Mouse (Mus musculus) heart, embryonic 13.5 days (tissue): ENCODE data around the gene Cacna1g. TPM values are rescaled to one million over a fixed set of nuclear protein-coding genes. Genes with fewer than 3 reads are reported as not detected.
A peak's percentile ranks its signal among the peaks of the same experiment; 100 is the strongest.

Experiments
- ATAC-seq: fragments of 200-750 bp; cut with Nextera tagmentation; 2 replicates; pipeline ENCODE4 v1.8.0; 2017; ENCODE audit warnings: moderate TSS enrichment; ENCODE audit not compliant: insufficient number of reproducible peaks, low FRiP score, low TSS enrichment; ENCODE audit errors: extremely low read depth
- H3K27ac ChIP-seq: fragments of 300-500 bp; sonication (generic); replicated peaks from 2 replicates; pipeline ENCODE4 v1.5.1; 2015; ENCODE audit warnings: moderate library complexity, mild to moderate bottlenecking, inconsistent platforms
- H3K27me3 ChIP-seq: fragments of 300-500 bp; sonication (generic); replicated peaks from 2 replicates; pipeline ENCODE4 v1.6.1; 2015; ENCODE audit warnings: mild to moderate bottlenecking, inconsistent platforms
- H3K36me3 ChIP-seq: fragments of 300-500 bp; sonication (generic); 2 replicates; pipeline ENCODE4 v1.6.1; 2015; ENCODE audit warnings: mild to moderate bottlenecking, inconsistent platforms
- H3K4me1 ChIP-seq: fragments of 300-500 bp; sonication (generic); 2 replicates; pipeline ENCODE4 v1.6.1; 2015; ENCODE audit warnings: inconsistent platforms
- H3K4me2 ChIP-seq: fragments of 300-500 bp; sonication (generic); 2 replicates; pipeline ENCODE4 v1.6.1; 2015; ENCODE audit warnings: inconsistent platforms, mild to moderate bottlenecking, moderate library complexity
- H3K4me3 ChIP-seq: fragments of 300-500 bp; sonication (generic); 2 replicates; pipeline ENCODE4 v1.5.1; 2015; ENCODE audit warnings: moderate library complexity, mild to moderate bottlenecking, inconsistent platforms
- H3K9ac ChIP-seq: fragments of 300-500 bp; sonication (generic); 2 replicates; pipeline ENCODE4 v1.6.1; 2015; ENCODE audit warnings: inconsistent platforms, mild to moderate bottlenecking, moderate library complexity
- H3K9me3 ChIP-seq: fragments of 300-500 bp; sonication (generic); 2 replicates; pipeline ENCODE4 v1.6.1; 2016; ENCODE audit warnings: inconsistent platforms
- WGBS: fragments of 180-500 bp; shearing (Covaris S2); methylation state at CpG from one replicate; pipeline ENCODE4 v1.1.7; 2015; ENCODE audit warnings: mixed read lengths; 5-methylcytosine and 5-hydroxymethylcytosine counted together
- polyA plus RNA-seq: library from polyadenylated mRNA; unstranded; fragments of >200 nt; fragmentation: Nextera tagmentation; extraction: Ambion mirVana; gene quantifications from 2 replicates; pipeline ENCODE4 v1.2.1, GENCODE M21; 2015

Cacna1g gene
- polyA plus RNA-seq, 1 experiment from 2014 or later = 3.4 TPM

DNA sequence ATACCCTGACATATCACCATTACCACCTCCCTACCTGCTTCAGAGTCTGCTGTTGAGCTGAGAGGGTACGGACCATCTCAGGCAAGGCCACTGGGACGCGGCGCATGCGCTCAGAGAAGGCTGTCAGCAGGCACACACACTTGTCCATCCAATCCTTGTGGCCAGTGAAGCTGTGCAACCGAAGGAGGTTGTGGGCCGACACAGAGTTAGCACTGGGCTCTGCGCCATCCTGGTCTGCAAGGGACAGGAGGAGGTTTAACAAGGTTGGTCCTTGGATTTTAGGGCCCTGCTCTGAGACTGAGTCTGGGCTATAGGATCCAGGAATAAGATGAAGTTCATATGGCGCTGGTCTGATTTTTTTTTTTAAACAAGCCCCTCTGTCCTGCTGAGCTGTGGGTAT is 6.4 kb upstream of the Cacna1g start:
- WGBS = 82% methylated on average over 9 of the region's 9 CpGs
- Histone ChIP-seq H3K9me3 (no peaks in the 10 kb centered on the region), H3K27me3 (peaks cover 89% of the 10 kb centered on the region), H3K9ac (no peak overlapping the region), H3K4me3 (no peak overlapping the region), H3K27ac (no peak overlapping the region), H3K36me3 (no peaks in the 10 kb centered on the region), H3K4me1 (peaks cover 5% of the 10 kb centered on the region), H3K4me2 (no peak overlapping the region)
- no peak for ATAC-seq

DNA sequence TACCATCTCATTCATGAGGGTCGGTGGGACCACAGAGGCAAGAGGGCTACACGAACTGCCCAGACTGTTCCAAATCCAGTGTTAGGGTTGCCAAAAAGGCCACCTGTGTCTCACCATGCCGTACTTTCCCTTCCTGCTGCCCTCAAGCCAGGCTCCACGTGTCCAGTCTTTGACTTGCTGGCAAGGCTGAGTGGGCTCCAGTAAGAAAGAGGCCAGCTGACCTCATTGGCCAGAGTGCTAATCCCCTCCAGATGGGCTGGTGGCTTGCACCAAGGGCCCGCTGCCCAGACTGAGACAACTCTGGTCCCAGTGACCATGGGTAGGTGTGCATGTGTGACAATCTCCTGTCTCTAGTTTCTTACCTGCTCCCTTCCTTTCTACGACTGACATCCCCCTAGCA is 3.7 kb upstream of the Cacna1g start:
- Histone ChIP-seq H3K36me3 (no peaks in the 10 kb centered on the region), H3K9me3 (no peaks in the 10 kb centered on the region), H3K27me3 (peaks cover 96% of the 10 kb centered on the region), H3K4me2 (no peak overlapping the region), H3K4me1 (peaks cover 28% of the 10 kb centered on the region), H3K9ac (no peak overlapping the region), H3K4me3 (no peak overlapping the region), H3K27ac (no peak overlapping the region)
- 60% methylated on average over 6 of the region's 6 CpGs for WGBS
- ATAC-seq = no peak

DNA sequence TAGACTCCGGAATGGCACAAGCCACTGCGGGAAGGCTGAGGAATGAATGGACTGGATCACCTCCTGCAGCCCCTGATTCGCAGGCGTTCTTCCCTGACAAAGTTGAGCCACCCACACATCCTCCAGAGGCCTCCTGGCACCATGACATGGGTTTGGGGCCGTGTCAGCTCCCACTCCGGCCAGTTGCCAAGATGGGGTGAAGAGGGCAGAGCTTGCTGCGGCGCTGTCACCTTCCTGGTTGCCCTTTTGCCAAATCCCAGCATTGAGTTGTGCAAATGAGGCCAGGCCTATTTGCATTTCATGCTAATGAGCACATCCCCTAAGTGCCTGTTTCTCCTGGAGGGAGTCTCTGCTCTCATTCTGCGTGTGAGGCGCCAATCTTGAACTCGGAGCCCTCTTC is 1.7 kb upstream of the Cacna1g start:
- 20% methylated on average over 11 of the region's 11 CpGs for WGBS
- H3K27me3 ChIP-seq = peaks cover 99% of the 10 kb centered on the region

DNA sequence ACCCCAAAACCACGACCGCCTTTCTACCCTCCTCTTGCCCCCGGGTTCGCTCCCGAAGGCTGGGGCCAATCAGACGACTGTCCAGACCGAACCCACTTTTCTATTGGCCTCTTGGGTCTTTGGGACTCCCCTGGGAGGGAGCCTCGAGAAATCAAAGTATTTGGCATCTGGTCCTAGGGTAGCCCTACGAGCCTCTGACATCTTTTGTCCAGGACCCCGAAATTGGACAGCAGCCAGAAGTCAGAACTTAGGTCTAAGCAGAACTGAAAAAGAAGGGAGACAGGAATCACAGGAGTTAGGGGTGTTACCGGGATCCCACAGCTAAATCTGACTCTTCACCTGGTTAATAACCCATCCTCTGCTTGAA is 529 bp upstream of the Cacna1g start:
- Histone ChIP-seq H3K9ac (peak overlapping the region; percentile 84), H3K27ac (no peak overlapping the region), H3K4me1 (peaks cover 55% of the 10 kb centered on the region), H3K27me3 (peaks cover 89% of the 10 kb centered on the region), H3K9me3 (no peaks in the 10 kb centered on the region), H3K36me3 (no peaks in the 10 kb centered on the region), H3K4me3 (peak overlapping the region; percentile 64), H3K4me2 (peak overlapping the region; percentile 98)
- no peak for ATAC-seq
- 2% methylated on average over 11 of the region's 11 CpGs for WGBS

More for the DNA sequence above, 1.7 kb upstream of the Cacna1g start:
- Histone ChIP-seq H3K4me1 (peaks cover 46% of the 10 kb centered on the region), H3K27ac (no peak overlapping the region), H3K4me3 (no peak overlapping the region), H3K36me3 (no peaks in the 10 kb centered on the region), H3K4me2 (no peak overlapping the region), H3K9ac (no peak overlapping the region), H3K9me3 (no peaks in the 10 kb centered on the region)
- ATAC-seq = no peak

DNA sequence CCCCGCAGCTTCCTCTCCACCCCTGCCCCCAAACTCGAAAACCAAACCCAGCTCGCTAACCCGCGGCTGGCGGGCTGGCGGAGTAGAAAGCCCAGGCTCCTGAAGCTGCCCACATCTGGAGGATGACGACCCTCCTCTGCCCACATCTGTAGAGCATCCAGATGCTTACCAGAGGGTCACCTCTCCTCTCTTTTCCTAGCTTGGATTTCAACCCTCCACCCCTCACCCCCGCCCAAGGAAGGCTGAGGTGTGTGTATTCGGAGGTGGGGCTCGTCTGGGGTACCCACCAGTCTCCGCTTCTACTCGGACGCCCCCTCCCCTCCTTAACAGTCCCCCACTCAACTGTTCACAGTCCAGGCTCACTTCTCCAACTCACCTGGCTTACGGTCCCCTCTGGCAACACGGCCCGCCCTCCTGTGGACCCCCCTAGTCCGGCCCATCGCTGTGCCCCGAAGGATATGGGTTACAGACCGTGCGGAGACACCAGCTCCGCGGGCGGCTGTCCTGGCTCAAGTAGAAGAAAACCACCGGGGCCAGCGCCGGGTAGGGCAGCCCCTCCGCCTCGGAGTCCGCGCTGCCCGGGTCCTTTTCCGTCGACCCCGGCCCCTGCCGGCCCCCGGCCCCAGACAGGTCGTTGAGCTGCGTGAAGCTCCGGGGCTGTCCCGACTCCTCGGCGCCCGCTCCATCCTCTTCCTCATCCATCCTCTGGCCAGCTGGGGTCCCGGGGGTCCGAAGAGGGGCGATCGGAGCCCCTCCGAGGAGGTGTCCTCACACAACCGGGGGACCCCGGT is 887 bp downstream of the Cacna1g start:
- Histone ChIP-seq H3K4me2 (peak overlapping the region; percentile 98), H3K9ac (peak overlapping the region; percentile 84), H3K9me3 (no peaks in the 10 kb centered on the region), H3K27me3 (peaks cover 75% of the 10 kb centered on the region), H3K27ac (peak overlapping the region; percentile 61), H3K4me1 (peaks cover 70% of the 10 kb centered on the region), H3K4me3 (peak overlapping the region; percentile 64), H3K36me3 (no peaks in the 10 kb centered on the region)
- ATAC-seq = no peak
- WGBS = under 1% methylated on average over 52 of the region's 52 CpGs

DNA sequence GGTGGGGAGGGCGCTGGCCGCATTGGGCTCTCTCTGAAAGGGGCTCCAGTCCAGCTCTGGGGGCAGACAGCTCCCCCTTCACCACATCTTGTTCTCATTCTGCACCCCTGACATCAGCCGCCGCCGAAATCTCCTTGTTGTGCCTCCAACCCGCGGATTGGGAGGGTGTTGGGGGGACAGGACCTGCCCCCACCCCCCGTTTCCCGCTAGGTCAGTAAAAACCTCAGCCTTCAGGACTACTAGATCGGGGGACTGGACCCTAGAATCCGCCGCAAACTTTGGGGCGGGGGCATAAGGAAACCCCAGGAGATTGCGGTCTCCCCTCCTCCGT is 1.4 kb downstream of the Cacna1g start:
- under 1% methylated on average over 15 of the region's 15 CpGs for WGBS
- Histone ChIP-seq H3K27me3 (peaks cover 69% of the 10 kb centered on the region), H3K36me3 (no peaks in the 10 kb centered on the region), H3K9me3 (no peaks in the 10 kb centered on the region), H3K4me3 (peak overlapping the region; percentile 64), H3K27ac (no peak overlapping the region), H3K9ac (peak overlapping the region; percentile 84), H3K4me1 (peaks cover 75% of the 10 kb centered on the region), H3K4me2 (peak overlapping the region; percentile 98)
- no peak for ATAC-seq

DNA sequence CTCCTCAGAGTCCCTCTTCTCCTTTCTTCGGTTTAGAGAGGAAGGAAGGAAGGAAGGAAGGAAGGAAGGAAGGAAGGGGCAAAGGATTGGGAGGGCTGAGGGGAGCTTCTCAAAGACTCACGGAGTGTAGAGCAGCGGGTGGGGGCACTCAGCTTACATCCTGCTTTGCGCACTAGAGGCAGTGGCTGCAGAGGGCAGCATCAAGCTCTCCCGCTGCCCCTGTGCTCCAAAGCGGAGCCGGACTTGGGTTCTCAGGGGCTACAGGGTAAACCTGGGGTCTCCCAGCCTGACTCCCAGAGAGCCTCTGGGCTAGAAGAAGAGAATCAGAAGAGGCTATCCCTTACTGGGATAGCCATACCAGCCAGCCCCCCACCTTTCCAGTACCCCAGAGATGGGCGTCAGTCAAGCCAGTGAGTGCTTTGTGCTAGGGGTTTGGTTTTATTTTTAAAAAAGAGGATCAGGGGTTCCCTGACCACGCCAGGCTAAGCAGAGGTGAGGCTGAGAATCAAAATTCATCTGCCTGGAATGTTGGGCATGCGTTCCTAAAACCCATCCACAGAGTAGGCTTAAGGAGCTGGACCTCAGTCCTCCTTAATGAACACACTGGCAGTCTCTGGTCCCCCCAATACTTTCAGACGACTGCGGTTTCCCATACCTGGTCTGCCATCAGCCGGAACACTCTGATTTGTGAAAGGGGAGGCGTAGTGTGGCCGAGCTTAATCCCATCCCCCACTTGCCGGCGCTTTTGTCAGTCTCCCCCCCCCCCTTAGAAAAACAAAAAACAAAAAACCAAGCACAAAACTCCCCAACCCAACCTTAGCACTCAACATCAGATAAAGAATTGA is 2.0 kb downstream of the Cacna1g start:
- Histone ChIP-seq H3K9ac (peak overlapping the region; percentile 84), H3K27ac (no peak overlapping the region), H3K9me3 (no peaks in the 10 kb centered on the region), H3K4me3 (peak overlapping the region; percentile 64), H3K27me3 (peaks cover 63% of the 10 kb centered on the region), H3K36me3 (no peaks in the 10 kb centered on the region), H3K4me2 (peak overlapping the region; percentile 98), H3K4me1 (peaks cover 81% of the 10 kb centered on the region)
- ATAC-seq = no peak
- WGBS = 6% methylated on average over 17 of the region's 17 CpGs

DNA sequence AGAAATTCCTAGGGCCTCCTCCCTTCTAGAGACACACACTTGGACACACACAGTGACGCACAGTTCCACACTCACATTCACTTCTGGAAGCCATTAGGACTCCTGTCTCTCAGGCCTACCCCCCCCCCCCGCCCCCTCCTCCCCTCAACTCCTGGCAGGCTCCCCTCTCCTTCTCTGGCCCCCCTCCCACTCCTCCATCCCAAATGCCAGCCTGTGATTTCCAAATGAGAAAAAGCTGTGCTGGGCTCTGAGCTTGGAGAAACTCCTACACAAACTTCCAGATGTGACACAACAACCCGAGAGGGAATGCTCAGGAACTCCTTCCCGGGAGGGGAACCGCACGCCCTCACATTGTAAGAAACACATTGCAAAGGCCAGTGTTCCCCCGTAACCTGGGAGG is 3.6 kb downstream of the Cacna1g start:
- Histone ChIP-seq H3K9me3 (no peaks in the 10 kb centered on the region), H3K4me3 (no peak overlapping the region), H3K27me3 (peaks cover 47% of the 10 kb centered on the region), H3K36me3 (no peaks in the 10 kb centered on the region), H3K4me1 (peaks cover 79% of the 10 kb centered on the region), H3K4me2 (no peak overlapping the region), H3K27ac (no peak overlapping the region), H3K9ac (no peak overlapping the region)
- 50% methylated on average over 5 of the region's 7 CpGs for WGBS
- ATAC-seq = no peak

DNA sequence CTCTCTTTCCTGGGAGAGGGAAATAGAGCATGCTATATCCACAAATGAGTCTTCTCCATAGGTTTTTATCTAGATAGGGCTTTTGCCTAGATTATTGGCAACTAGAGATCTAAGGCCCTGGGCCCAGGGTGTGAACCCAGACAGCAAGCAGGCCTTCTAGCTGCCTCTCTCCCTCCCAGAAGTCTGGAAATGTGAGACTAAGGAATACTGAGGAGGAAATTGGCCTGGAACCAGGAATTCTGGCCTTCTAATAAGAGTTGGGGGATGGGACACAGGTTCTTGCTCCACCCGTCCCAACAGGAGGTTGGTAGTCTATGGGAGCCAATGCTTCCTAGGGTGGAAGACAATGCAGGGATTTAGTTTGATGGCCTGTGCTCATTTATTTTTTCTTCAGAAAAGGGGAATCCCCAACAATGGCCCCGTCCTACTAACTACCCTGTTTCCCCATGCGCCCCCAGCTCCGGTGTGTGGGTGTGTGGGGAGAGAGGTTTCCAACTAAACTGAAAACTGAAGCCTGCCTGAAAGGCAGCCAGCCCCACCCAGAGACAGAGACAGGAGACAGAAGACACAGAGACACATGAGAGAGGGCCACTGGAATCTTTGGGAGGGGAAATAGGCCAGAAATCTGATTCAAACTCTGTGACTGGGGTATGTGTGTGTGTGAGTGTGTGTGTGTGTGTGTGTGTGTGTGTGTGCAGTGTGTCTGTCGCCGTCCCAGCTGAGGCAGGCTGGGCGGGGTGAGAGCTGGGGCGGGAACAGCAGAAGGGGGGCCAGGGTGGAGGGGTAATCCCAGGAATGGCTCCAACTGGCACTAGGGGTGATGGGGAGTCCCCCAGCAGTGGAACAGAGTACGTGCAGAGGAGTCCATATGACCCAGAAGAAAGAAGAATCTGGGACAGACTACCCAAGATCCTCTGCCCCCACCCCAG is 4.6 kb downstream of the Cacna1g start:
- H3K9me3 ChIP-seq = no peaks in the 10 kb centered on the region
- H3K36me3 ChIP-seq = no peaks in the 10 kb centered on the region
- peaks cover 77% of the 10 kb centered on the region for H3K4me1 ChIP-seq
- H3K27me3 ChIP-seq = peaks cover 37% of the 10 kb centered on the region
- peak overlapping the region; percentile 49 for H3K27ac ChIP-seq
- H3K4me2 ChIP-seq = peak overlapping the region; percentile 17
- 48% methylated on average over 5 of the region's 9 CpGs for WGBS
- no peak for ATAC-seq
- no peak overlapping the region; the same call in 1 of the 2 replicates for H3K9ac ChIP-seq
- no peak overlapping the region for H3K4me3 ChIP-seq

DNA sequence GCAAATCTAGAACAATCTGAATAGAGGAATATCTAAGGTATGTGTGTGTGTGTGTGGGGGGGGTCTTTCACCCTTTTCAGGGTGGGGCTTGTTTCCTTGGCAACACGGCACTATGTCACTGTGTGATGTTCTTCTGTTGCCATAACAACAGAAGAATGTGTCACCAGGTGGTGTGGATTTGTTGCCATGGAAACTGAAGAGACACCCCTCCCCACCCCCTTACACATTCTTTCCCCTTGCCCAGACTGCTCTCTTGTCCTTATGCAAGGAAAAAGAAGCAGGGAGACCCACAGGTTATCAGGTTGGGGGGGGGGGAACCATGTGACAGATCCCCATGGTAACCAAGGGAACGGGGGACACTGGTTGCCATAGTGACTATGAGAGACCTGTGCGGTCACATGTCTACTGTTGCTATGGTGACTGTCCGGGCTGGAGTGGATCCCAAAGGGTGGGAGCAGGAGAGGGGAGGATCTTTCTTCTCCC is 5.4 kb downstream of the Cacna1g start:
- H3K4me1 ChIP-seq = peaks cover 73% of the 10 kb centered on the region
- 33% methylated on average over 4 of the region's 4 CpGs for WGBS
- H3K9me3 ChIP-seq = no peaks in the 10 kb centered on the region
- H3K9ac ChIP-seq = no peak overlapping the region
- peak overlapping the region; percentile 49 for H3K27ac ChIP-seq
- H3K4me2 ChIP-seq = 0 out of 2 replicates have a peak overlapping the region, but pooled peaks have one; percentile 17
- ATAC-seq = no peak
- H3K36me3 ChIP-seq = no peaks in the 10 kb centered on the region
- H3K27me3 ChIP-seq = peaks cover 30% of the 10 kb centered on the region
- no peak overlapping the region for H3K4me3 ChIP-seq
